Mouse (Mus musculus) small intestine, adult 2 months (tissue): ENCODE measurements around the gene Emp1.

Experiments
- CTCF ChIP-seq: fragments of 200-500 bp; IDR thresholded peaks from 2 replicates; pipeline ENCODE4 v1.5.1; 2012; ENCODE audit warnings: low read depth, mild to moderate bottlenecking, control low read depth, inconsistent platforms, low read length, moderate library complexity, mixed read lengths; ENCODE audit not compliant: insufficient replicate concordance, insufficient read length; ENCODE audit errors: extremely low read depth
- POLR2A ChIP-seq: fragments of 200-500 bp; IDR thresholded peaks from 2 replicates; pipeline ENCODE4 v1.6.1; 2012; ENCODE audit warnings: low read depth, mild to moderate bottlenecking, control low read depth, inconsistent platforms, low read length, moderate library complexity

GRCm38 (mm10) chr6:135333994-135334651 is 28.2 kb upstream of the Emp1 start:
- no peak for TF ChIP-seq CTCF
- TF ChIP-seq POLR2A, result no peak
